Mouse (Mus musculus): Measurements from ENCODE around the gene Apela. TPM values are rescaled to one million over a fixed set of nuclear protein-coding genes. Genes with fewer than 3 reads are reported as not detected.
"Not testable (repeated sequence)": the region's sequence is repeated elsewhere in the genome, so short reads cannot be mapped to it uniquely, and the experiment has no call there.

The Apela gene
- polyA plus RNA-seq, 1 experiment from 2014 or later: 7.1 TPM

GRCm38 (mm10) chr8:65033056-65033455 lies 4.1 kb downstream of the Apela start:
- Histone ChIP-seq H3K36me3 (ENCODE audit: control insufficient read depth, insufficient read depth, low read length) (no peaks in the 10 kb centered on the region), H3K9me3 (ENCODE audit: control insufficient read depth, low read length) (no peaks in the 10 kb centered on the region), H3K4me3 (ENCODE audit: low read depth, low read length) (no peak overlapping the region), H3K27me3 (replicated peaks; ENCODE audit: control insufficient read depth, insufficient read depth, low read length) (no peaks in the 10 kb centered on the region), H3K9ac (ENCODE audit: low read length) (no peak overlapping the region), H3K27ac (ENCODE audit: low read depth) (no peak overlapping the region), H3K4me1 (replicated peaks; ENCODE audit: control insufficient read depth, insufficient read depth, low read length) (peaks cover 11% of the 10 kb centered on the region; the same call in 1 of the 2 replicates), H3K4me2 (ENCODE audit: low read length) (no peak overlapping the region)
- no peak for DNase-seq (ENCODE audit: low spot score)
- ATAC-seq (replicated peaks; ENCODE audit: low FRiP score, low TSS enrichment, low read depth): no peak
- WGBS: 79% methylated on average over 13 of the region's 13 CpGs

- H3K4me2 ChIP-seq (ENCODE audit: low read length): no peak overlapping the region
- H3K27me3 ChIP-seq (replicated peaks; ENCODE audit: control insufficient read depth, insufficient read depth, low read length): no peaks in the 10 kb centered on the region
- no peaks in the 10 kb centered on the region for H3K36me3 ChIP-seq (ENCODE audit: control insufficient read depth, insufficient read depth, low read length)
- no peak overlapping the region for H3K9ac ChIP-seq (ENCODE audit: low read length)
- no peak overlapping the region for H3K4me3 ChIP-seq (ENCODE audit: low read depth, low read length)
- no peaks in the 10 kb centered on the region for H3K9me3 ChIP-seq (ENCODE audit: control insufficient read depth, low read length)
- WGBS: 95% methylated on average over 1 of the region's 1 CpGs
- DNase-seq (ENCODE audit: low spot score) (no peak), ATAC-seq (replicated peaks; ENCODE audit: low FRiP score, low TSS enrichment, low read depth) (no peak)
- H3K27ac ChIP-seq (ENCODE audit: low read depth): no peak overlapping the region
- H3K4me1 ChIP-seq (replicated peaks; ENCODE audit: control insufficient read depth, insufficient read depth, low read length): peaks cover 11% of the 10 kb centered on the region; the same call in 1 of the 2 replicates
Observed at GRCm38 (mm10) chr8:65032107-65032506, 5.0 kb downstream of the Apela start.

GRCm38 (mm10) chr8:65030735-65031485 lies 6.2 kb downstream of the Apela start:
- Histone ChIP-seq H3K27ac (ENCODE audit: low read depth) (no peak overlapping the region), H3K36me3 (ENCODE audit: control insufficient read depth, insufficient read depth, low read length) (no peaks in the 10 kb centered on the region), H3K27me3 (replicated peaks; ENCODE audit: control insufficient read depth, insufficient read depth, low read length) (no peaks in the 10 kb centered on the region), H3K4me3 (ENCODE audit: low read depth, low read length) (no peak overlapping the region), H3K9me3 (ENCODE audit: control insufficient read depth, low read length) (no peaks in the 10 kb centered on the region), H3K9ac (ENCODE audit: low read length) (no peak overlapping the region), H3K4me2 (ENCODE audit: low read length) (no peak overlapping the region), H3K4me1 (replicated peaks; ENCODE audit: control insufficient read depth, insufficient read depth, low read length) (peaks cover 11% of the 10 kb centered on the region; the same call in 1 of the 2 replicates)
- DNase-seq (ENCODE audit: low spot score) (no peak), ATAC-seq (replicated peaks; ENCODE audit: low FRiP score, low TSS enrichment, low read depth) (no peak)
- 75% methylated on average over 4 of the region's 4 CpGs for WGBS

GRCm38 (mm10) chr8:65029776-65030175 lies 7.4 kb downstream of the Apela start:
- ATAC-seq (replicated peaks; ENCODE audit: low FRiP score, low TSS enrichment, low read depth): no peak
- Histone ChIP-seq H3K9me3 (ENCODE audit: control insufficient read depth, low read length) (no peaks in the 10 kb centered on the region), H3K27ac (ENCODE audit: low read depth) (no peak overlapping the region), H3K9ac (ENCODE audit: low read length) (no peak overlapping the region), H3K4me3 (ENCODE audit: low read depth, low read length) (no peak overlapping the region), H3K27me3 (replicated peaks; ENCODE audit: control insufficient read depth, insufficient read depth, low read length) (no peaks in the 10 kb centered on the region), H3K36me3 (ENCODE audit: control insufficient read depth, insufficient read depth, low read length) (no peaks in the 10 kb centered on the region), H3K4me2 (ENCODE audit: low read length) (no peak overlapping the region), H3K4me1 (replicated peaks; ENCODE audit: control insufficient read depth, insufficient read depth, low read length) (peaks cover 11% of the 10 kb centered on the region; the same call in 1 of the 2 replicates)
- WGBS: 80% methylated on average over 4 of the region's 4 CpGs
- DNase-seq (ENCODE audit: low spot score): no peak

GRCm38 (mm10) chr8:65028959-65029686 lies 8.0 kb downstream of the Apela start:
- no peaks in the 10 kb centered on the region for H3K27me3 ChIP-seq (replicated peaks; ENCODE audit: control insufficient read depth, insufficient read depth, low read length)
- no peak for ATAC-seq (replicated peaks; ENCODE audit: low FRiP score, low TSS enrichment, low read depth)
- H3K36me3 ChIP-seq (ENCODE audit: control insufficient read depth, insufficient read depth, low read length): no peaks in the 10 kb centered on the region
- no peak overlapping the region for H3K4me2 ChIP-seq (ENCODE audit: low read length)
- H3K4me3 ChIP-seq (ENCODE audit: low read depth, low read length): no peak overlapping the region
- DNase-seq (ENCODE audit: low spot score): no peak
- H3K9ac ChIP-seq (ENCODE audit: low read length): no peak overlapping the region
- H3K4me1 ChIP-seq (replicated peaks; ENCODE audit: control insufficient read depth, insufficient read depth, low read length): peaks cover 9% of the 10 kb centered on the region; the same call in 1 of the 2 replicates
- 72% methylated on average over 12 of the region's 12 CpGs for WGBS
- no peak overlapping the region for H3K27ac ChIP-seq (ENCODE audit: low read depth)
- H3K9me3 ChIP-seq (ENCODE audit: control insufficient read depth, low read length): no peaks in the 10 kb centered on the region

- H3K27me3 ChIP-seq (replicated peaks; ENCODE audit: control insufficient read depth, insufficient read depth, low read length): no peaks in the 10 kb centered on the region
- no peak overlapping the region for H3K4me2 ChIP-seq (ENCODE audit: low read length)
- ATAC-seq (replicated peaks; ENCODE audit: low FRiP score, low TSS enrichment, low read depth) (no peak), DNase-seq (ENCODE audit: low spot score) (peak; percentile 92)
- H3K9ac ChIP-seq (ENCODE audit: low read length): no peak overlapping the region
- H3K4me3 ChIP-seq (ENCODE audit: low read depth, low read length): no peak overlapping the region
- no peaks in the 10 kb centered on the region for H3K9me3 ChIP-seq (ENCODE audit: control insufficient read depth, low read length)
- no peak overlapping the region for H3K27ac ChIP-seq (ENCODE audit: low read depth)
- no peaks in the 10 kb centered on the region for H3K36me3 ChIP-seq (ENCODE audit: control insufficient read depth, insufficient read depth, low read length)
- H3K4me1 ChIP-seq (replicated peaks; ENCODE audit: control insufficient read depth, insufficient read depth, low read length): no peaks in the 10 kb centered on the region
- 47% methylated on average over 8 of the region's 8 CpGs for WGBS
Observed at GRCm38 (mm10) chr8:65022485-65022884, 14.7 kb downstream of the Apela start.

GRCm38 (mm10) chr8:65018423-65018822 lies 18.7 kb downstream of the Apela start, which contains the start of the genes Trim61 and Trim60:
Gene Trim61 (minus strand): TSS chr8:65018523.
Gene Trim60 (minus strand): TSS chr8:65018584.
- Histone ChIP-seq H3K4me2 (ENCODE audit: low read length) (no peak within 1 kb of the TSS), H3K9me3 (ENCODE audit: control insufficient read depth, low read length) (no peaks in the 10 kb centered on the region), H3K4me3 (ENCODE audit: low read depth, low read length) (no peak within 1 kb of the TSS), H3K9ac (ENCODE audit: low read length) (no peak within 1 kb of the TSS), H3K27me3 (replicated peaks; ENCODE audit: control insufficient read depth, insufficient read depth, low read length) (no peaks in the 10 kb centered on the region), H3K27ac (ENCODE audit: low read depth) (no peak within 1 kb of the TSS), H3K4me1 (replicated peaks; ENCODE audit: control insufficient read depth, insufficient read depth, low read length) (no peaks in the 10 kb centered on the region), H3K36me3 (ENCODE audit: control insufficient read depth, insufficient read depth, low read length) (no peaks in the 10 kb centered on the region)
- 88% methylated on average over 8 of the region's 8 CpGs for WGBS
- DNase-seq (ENCODE audit: low spot score): no peak
- no peak for ATAC-seq (replicated peaks; ENCODE audit: low FRiP score, low TSS enrichment, low read depth)

- not testable (repeated sequence) for H3K4me2 ChIP-seq (ENCODE audit: low read length); H3K36me3 ChIP-seq (ENCODE audit: control insufficient read depth, insufficient read depth, low read length); H3K27ac ChIP-seq (ENCODE audit: low read depth); DNase-seq (ENCODE audit: low spot score); H3K9ac ChIP-seq (ENCODE audit: low read length); ATAC-seq (replicated peaks; ENCODE audit: low FRiP score, low TSS enrichment, low read depth); H3K9me3 ChIP-seq (ENCODE audit: control insufficient read depth, low read length); H3K4me3 ChIP-seq (ENCODE audit: low read depth, low read length); H3K4me1 ChIP-seq (replicated peaks; ENCODE audit: control insufficient read depth, insufficient read depth, low read length); H3K27me3 ChIP-seq (replicated peaks; ENCODE audit: control insufficient read depth, insufficient read depth, low read length)
- 87% methylated on average over 6 of the region's 6 CpGs for WGBS
Observed at GRCm38 (mm10) chr8:65007616-65008015, 29.5 kb downstream of the Apela start.
